In the genomic region with DNA sequence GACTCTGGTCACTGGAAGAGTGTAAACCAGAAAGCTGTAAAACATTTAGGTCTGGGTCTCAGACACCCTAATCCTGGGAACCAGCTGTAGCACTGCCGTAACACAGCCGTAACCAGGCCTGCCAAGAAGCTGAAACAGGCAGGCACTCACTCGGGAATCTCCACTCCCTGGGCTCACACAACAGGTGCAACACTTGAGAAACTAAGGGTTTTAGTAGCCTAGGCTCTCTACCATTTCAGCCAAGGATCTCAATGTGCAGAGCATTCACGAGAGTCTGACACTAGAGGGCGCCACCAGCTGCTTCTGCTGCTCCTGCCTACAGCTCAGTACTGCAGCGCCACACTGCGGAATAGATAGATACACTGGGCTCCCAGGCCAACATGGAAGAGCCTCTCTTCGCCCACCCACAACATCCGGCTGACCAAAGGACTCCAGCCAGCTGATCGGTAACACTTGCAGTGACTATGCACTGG, we compare ENCODE assay signal across 8 mouse cellular contexts. TPM values are rescaled to one million over a fixed set of nuclear protein-coding genes. Genes with fewer than 3 reads are reported as not detected.
DNase-seq lines count a peak whose midpoint lies in the region; ATAC-seq and TF ChIP-seq lines count a peak whose summit lies in the region.

No protein-coding gene starts in this region.

- no peaks in the 10 kb centered on the region for H3K36me3 ChIP-seq in hindbrain, embryonic 12.5 days
- no peaks in the 10 kb centered on the region for H3K36me3 ChIP-seq in lung, postnatal 0 days (ENCODE audit: insufficient read depth, low read length)

- H3K4me3 ChIP-seq in hindbrain, embryonic 12.5 days = no peak overlapping the region
- H3K4me3 ChIP-seq in lung, postnatal 0 days (ENCODE audit: low read depth, low read length) = no peak overlapping the region

- H3K4me1 ChIP-seq in hindbrain, embryonic 12.5 days = 0 out of 2 replicates have a peak, but pooled peaks cover 4% of the 10 kb centered on the region
- no peaks in the 10 kb centered on the region for H3K4me1 ChIP-seq in lung, postnatal 0 days (ENCODE audit: insufficient read depth, low read depth, low read length)

- no peaks in the 10 kb centered on the region for H3K9me3 ChIP-seq in hindbrain, embryonic 12.5 days (replicated peaks)
- no peaks in the 10 kb centered on the region for H3K9me3 ChIP-seq in lung, postnatal 0 days (ENCODE audit: low read length)

- peak; percentile 100 for TF ChIP-seq CTCF in lung, postnatal 0 days (IDR thresholded peaks at IDR 0.05)

- ATAC-seq in hindbrain, embryonic 12.5 days (ENCODE audit: low FRiP score) = peak; percentile 56
- ATAC-seq in lung, postnatal 0 days = peak; percentile 92

- peak; percentile 58 for DNase-seq in Muller cell, postnatal 12 days (ENCODE audit: inconsistent ontology term)
- DNase-seq in cerebellum, adult 9-10 months = peak; percentile 75
- peak; percentile 69 to 94 for DNase-seq in frontal cortex, adult 2 months (ENCODE audit: extremely low spot score in 1 of 2, low spot score in 1 of 2)
- peak; percentile 95 to 96 for DNase-seq in layer of hippocampus, postnatal 10 days (ENCODE audit: low spot score in 2 of 2)
- peak; percentile 95 for DNase-seq in lung, postnatal 0 days (ENCODE audit: low spot score)
- peak; percentile 87 for DNase-seq in ovary, postnatal 14 days (ENCODE audit: low spot score)
- DNase-seq in thymus, postnatal 10 days (ENCODE audit: low spot score in 2 of 2) = peak; percentile 73 to 93

- H3K27me3 ChIP-seq in hindbrain, embryonic 12.5 days = no peaks in the 10 kb centered on the region
- H3K27me3 ChIP-seq in lung, postnatal 0 days (replicated peaks; ENCODE audit: insufficient read depth, low read length) = no peaks in the 10 kb centered on the region

- 22% methylated on average over 10 of the region's 10 CpGs for WGBS in hindbrain, embryonic 12.5 days
- WGBS in lung, postnatal 0 days = 14% methylated on average over 10 of the region's 10 CpGs

- peak overlapping the region; percentile 31; the same call in 1 of the 2 replicates for H3K4me2 ChIP-seq in hindbrain, embryonic 12.5 days (replicated peaks)
- 0 out of 2 replicates have a peak overlapping the region, but pooled peaks have one; percentile 29 for H3K4me2 ChIP-seq in lung, postnatal 0 days (replicated peaks; ENCODE audit: low read depth, low read length)

- H3K27ac ChIP-seq in hindbrain, embryonic 12.5 days = peak overlapping the region; percentile 85; the same call in 1 of the 2 replicates
- peak overlapping the region; percentile 15; the same call in 1 of the 2 replicates for H3K27ac ChIP-seq in lung, postnatal 0 days (ENCODE audit: low read length)

- no peak for TF ChIP-seq EP300 in lung, postnatal 0 days (IDR thresholded peaks at IDR 0.05)

- no peak overlapping the region for H3K9ac ChIP-seq in hindbrain, embryonic 12.5 days
- no peak overlapping the region; the same call in 1 of the 2 replicates for H3K9ac ChIP-seq in lung, postnatal 0 days (replicated peaks; ENCODE audit: low read depth)

RNA-seq across cellular contexts. Expression of a gene that starts 42.0 kb away (rescaled TPM):
- 0.58 and 0.90 TPM in 2 replicates for polyA plus RNA-seq in frontal cortex, adult 2 months (2012; rRNA removed)
- 0.79 and 1.1 TPM in 2 replicates for polyA plus RNA-seq in hindbrain, embryonic 12.5 days (2016; fragmentation: Nextera tagmentation; extraction: Ambion mirVana)
- total RNA-seq in layer of hippocampus, postnatal 10 days (2021) = under 1 TPM in 1 of 2 experiments, not detected in 1; 0.27 TPM
- 53.8 and 60.8 TPM in 2 replicates for polyA plus RNA-seq in lung, postnatal 0 days (2015; fragmentation: Nextera tagmentation; extraction: Ambion mirVana)

Comparison
In these comparisons a context has a peak if more than half of its experiments do, and no peak if none do; other contexts are left out.
1. RNA of a gene that starts 42.0 kb away (polyA plus RNA-seq): 53.8 to 60.8 TPM in lung, postnatal 0 days; 0.79 to 1.1 TPM in hindbrain, embryonic 12.5 days and 0.58 to 0.90 TPM in frontal cortex, adult 2 months; every median in the first group is over 10 times any median in the second.
2. Peak in every context shown above with its lines, with median percentiles within 50 percentile points of each other: DNase-seq.